Mouse (Mus musculus) effector memory CD4-positive, alpha-beta T cell, adult 5 months (primary cell): ENCODE data around the gene Ppp1r14c. TPM values are rescaled to one million over a fixed set of nuclear protein-coding genes. Genes with fewer than 3 reads are reported as not detected.

Source experiments
- polyA plus RNA-seq: library from polyadenylated mRNA; unstranded; fragments of 100-300 nt; shearing (Covaris generic); gene quantifications from one replicate; pipeline ENCODE4 v1.2.1, GENCODE M21; 2017

Gene Ppp1r14c
- not detected for polyA plus RNA-seq

GRCm38 (mm10) chr10:3366036-3366869, at the start of gene Ppp1r14c:
Gene Ppp1r14c (plus strand): TSS chr10:3366057.

Other genes with a start within 250 kb of the Ppp1r14c start
- gene H60c, start 98.3 kb upstream of the Ppp1r14c start, polyA plus RNA-seq, result not detected
- gene Iyd, start 174.2 kb downstream of the Ppp1r14c start, polyA plus RNA-seq, result not detected